Mouse (Mus musculus): ENCODE data around the gene Trim63.

Gene Trim63

GRCm38 (mm10) chr4:134362124-134362523 lies 47.2 kb downstream of the Trim63 start:
- DNase-seq (ENCODE audit: extremely low read depth, insufficient read length, low spot score), result no peak

- no peak for DNase-seq (ENCODE audit: extremely low read depth, insufficient read length, low spot score)
Observed at GRCm38 (mm10) chr4:134362586-134362985, 47.7 kb downstream of the Trim63 start.

- no peak for DNase-seq (ENCODE audit: extremely low read depth, insufficient read length, low spot score)
Observed at GRCm38 (mm10) chr4:134365280-134365679, 50.4 kb downstream of the Trim63 start.

- no peak for DNase-seq (ENCODE audit: extremely low read depth, insufficient read length, low spot score)
Observed at GRCm38 (mm10) chr4:134370649-134371221, 55.8 kb downstream of the Trim63 start.

- DNase-seq (ENCODE audit: extremely low read depth, insufficient read length, low spot score), result no peak
Observed at GRCm38 (mm10) chr4:134371316-134371855, 56.5 kb downstream of the Trim63 start.

GRCm38 (mm10) chr4:134372294-134372747 lies 57.4 kb downstream of the Trim63 start:
- DNase-seq (ENCODE audit: extremely low read depth, insufficient read length, low spot score), result no peak

GRCm38 (mm10) chr4:134373295-134373694 lies 58.4 kb downstream of the Trim63 start:
- no peak for DNase-seq (ENCODE audit: extremely low read depth, insufficient read length, low spot score)

GRCm38 (mm10) chr4:134374306-134374705 lies 59.4 kb downstream of the Trim63 start:
- DNase-seq (ENCODE audit: extremely low read depth, insufficient read length, low spot score), result no peak

- no peak for DNase-seq (ENCODE audit: extremely low read depth, insufficient read length, low spot score)
Observed at GRCm38 (mm10) chr4:134378089-134378615, 63.2 kb downstream of the Trim63 start.

Data from 3134 (cell line).